Mouse (Mus musculus): ENCODE measurements around the gene Nme2. TPM values are rescaled to one million over a fixed set of nuclear protein-coding genes. Genes with fewer than 3 reads are reported as not detected.

Gene Nme2
- polyA plus RNA-seq, 1 experiment: 1.4 TPM

GRCm38 (mm10) chr11:93988328-93989062 is 32.4 kb upstream of the Nme2 start:
- Histone ChIP-seq H3K4me3 (replicated peaks) (no peak overlapping the region), H3K9me3 (ENCODE audit: control insufficient read depth, low read length) (no peaks in the 10 kb centered on the region), H3K4me1 (ENCODE audit: control insufficient read depth) (peaks cover 6% of the 10 kb centered on the region), H3K36me3 (ENCODE audit: control insufficient read depth) (no peaks in the 10 kb centered on the region), H3K27me3 (ENCODE audit: control insufficient read depth) (no peaks in the 10 kb centered on the region)
- TF ChIP-seq GATA1 (IDR thresholded peaks at IDR 0.05; ENCODE audit: low read length) (no peak), TAL1 (IDR thresholded peaks at IDR 0.05; ENCODE audit: low read length) (no peak)

GRCm38 (mm10) chr11:93987625-93988327 is 31.7 kb upstream of the Nme2 start:
- Histone ChIP-seq H3K27me3 (ENCODE audit: control insufficient read depth) (no peaks in the 10 kb centered on the region), H3K9me3 (ENCODE audit: control insufficient read depth, low read length) (no peaks in the 10 kb centered on the region), H3K4me3 (replicated peaks) (no peak overlapping the region), H3K36me3 (ENCODE audit: control insufficient read depth) (no peaks in the 10 kb centered on the region), H3K4me1 (ENCODE audit: control insufficient read depth) (peaks cover 6% of the 10 kb centered on the region)
- no peak for TF ChIP-seq TAL1 (IDR thresholded peaks at IDR 0.05; ENCODE audit: low read length)
- TF ChIP-seq GATA1 (IDR thresholded peaks at IDR 0.05; ENCODE audit: low read length): no peak

GRCm38 (mm10) chr11:93987026-93987425 is 31.0 kb upstream of the Nme2 start:
- Histone ChIP-seq H3K4me1 (ENCODE audit: control insufficient read depth) (peaks cover 6% of the 10 kb centered on the region), H3K4me3 (replicated peaks) (no peak overlapping the region), H3K9me3 (ENCODE audit: control insufficient read depth, low read length) (no peaks in the 10 kb centered on the region), H3K36me3 (ENCODE audit: control insufficient read depth) (no peaks in the 10 kb centered on the region), H3K27me3 (ENCODE audit: control insufficient read depth) (no peaks in the 10 kb centered on the region)
- TF ChIP-seq TAL1 (IDR thresholded peaks at IDR 0.05; ENCODE audit: low read length) (no peak), GATA1 (IDR thresholded peaks at IDR 0.05; ENCODE audit: low read length) (no peak)

- TF ChIP-seq TAL1 (IDR thresholded peaks at IDR 0.05; ENCODE audit: low read length) (no peak), GATA1 (IDR thresholded peaks at IDR 0.05; ENCODE audit: low read length) (no peak)
- Histone ChIP-seq H3K4me1 (ENCODE audit: control insufficient read depth) (peaks cover 6% of the 10 kb centered on the region), H3K9me3 (ENCODE audit: control insufficient read depth, low read length) (no peaks in the 10 kb centered on the region), H3K27me3 (ENCODE audit: control insufficient read depth) (no peaks in the 10 kb centered on the region), H3K4me3 (replicated peaks) (no peak overlapping the region), H3K36me3 (ENCODE audit: control insufficient read depth) (no peaks in the 10 kb centered on the region)
These were observed 30.2 kb upstream of the Nme2 start for GRCm38 (mm10) chr11:93986298-93986697.

- Histone ChIP-seq H3K4me1 (ENCODE audit: control insufficient read depth) (peaks cover 6% of the 10 kb centered on the region), H3K4me3 (replicated peaks) (no peak overlapping the region), H3K9me3 (ENCODE audit: control insufficient read depth, low read length) (no peaks in the 10 kb centered on the region), H3K36me3 (ENCODE audit: control insufficient read depth) (no peaks in the 10 kb centered on the region), H3K27me3 (ENCODE audit: control insufficient read depth) (no peaks in the 10 kb centered on the region)
- TF ChIP-seq GATA1 (IDR thresholded peaks at IDR 0.05; ENCODE audit: low read length): no peak
- TF ChIP-seq TAL1 (IDR thresholded peaks at IDR 0.05; ENCODE audit: low read length): no peak
These were observed 29.2 kb upstream of the Nme2 start for GRCm38 (mm10) chr11:93985265-93985664.

GRCm38 (mm10) chr11:93984619-93985018 is 28.6 kb upstream of the Nme2 start:
- TF ChIP-seq TAL1 (IDR thresholded peaks at IDR 0.05; ENCODE audit: low read length): no peak
- TF ChIP-seq GATA1 (IDR thresholded peaks at IDR 0.05; ENCODE audit: low read length): no peak
- no peak overlapping the region for H3K4me3 ChIP-seq (replicated peaks)
- no peaks in the 10 kb centered on the region for H3K27me3 ChIP-seq (ENCODE audit: control insufficient read depth)
- H3K4me1 ChIP-seq (ENCODE audit: control insufficient read depth): peaks cover 6% of the 10 kb centered on the region
- H3K9me3 ChIP-seq (ENCODE audit: control insufficient read depth, low read length): no peaks in the 10 kb centered on the region
- no peaks in the 10 kb centered on the region for H3K36me3 ChIP-seq (ENCODE audit: control insufficient read depth)

- Histone ChIP-seq H3K4me3 (replicated peaks) (no peak overlapping the region), H3K27me3 (ENCODE audit: control insufficient read depth) (no peaks in the 10 kb centered on the region), H3K36me3 (ENCODE audit: control insufficient read depth) (no peaks in the 10 kb centered on the region), H3K4me1 (ENCODE audit: control insufficient read depth) (no peaks in the 10 kb centered on the region), H3K9me3 (ENCODE audit: control insufficient read depth, low read length) (no peaks in the 10 kb centered on the region)
- TF ChIP-seq GATA1 (IDR thresholded peaks at IDR 0.05; ENCODE audit: low read length) (no peak), TAL1 (IDR thresholded peaks at IDR 0.05; ENCODE audit: low read length) (no peak)
These were observed 23.5 kb upstream of the Nme2 start for GRCm38 (mm10) chr11:93979502-93980049.

GRCm38 (mm10) chr11:93972951-93973350 is 16.9 kb upstream of the Nme2 start:
- Histone ChIP-seq H3K27me3 (ENCODE audit: control insufficient read depth) (no peaks in the 10 kb centered on the region), H3K4me3 (replicated peaks) (no peak overlapping the region), H3K4me1 (ENCODE audit: control insufficient read depth) (peaks cover 10% of the 10 kb centered on the region), H3K36me3 (ENCODE audit: control insufficient read depth) (no peaks in the 10 kb centered on the region), H3K9me3 (ENCODE audit: control insufficient read depth, low read length) (no peaks in the 10 kb centered on the region)
- TF ChIP-seq GATA1 (IDR thresholded peaks at IDR 0.05; ENCODE audit: low read length) (no peak), TAL1 (IDR thresholded peaks at IDR 0.05; ENCODE audit: low read length) (no peak)

GRCm38 (mm10) chr11:93969799-93970198 is 13.7 kb upstream of the Nme2 start:
- Histone ChIP-seq H3K4me1 (ENCODE audit: control insufficient read depth) (peaks cover 34% of the 10 kb centered on the region), H3K27me3 (ENCODE audit: control insufficient read depth) (no peaks in the 10 kb centered on the region), H3K9me3 (ENCODE audit: control insufficient read depth, low read length) (no peaks in the 10 kb centered on the region), H3K36me3 (ENCODE audit: control insufficient read depth) (peaks cover 13% of the 10 kb centered on the region), H3K4me3 (replicated peaks) (no peak overlapping the region)
- no peak for TF ChIP-seq TAL1 (IDR thresholded peaks at IDR 0.05; ENCODE audit: low read length)
- no peak for TF ChIP-seq GATA1 (IDR thresholded peaks at IDR 0.05; ENCODE audit: low read length)

Measured in erythroblast, embryonic 14.5 days (primary cell).